ENCODE assay signal across 13 mouse cellular contexts in genomic region chr15:12026932-12027450, GRCm38 (mm10). TPM values are rescaled to one million over a fixed set of nuclear protein-coding genes. Genes with fewer than 3 reads are reported as not detected.
DNase-seq lines count a peak whose midpoint lies in the region.
"Had no signal": no experiment of that assay in that cellular context is flagged by ENCODE, and none has a peak within 500 bp of the region (broad histone marks: within the 10 kb centered on the region; RNA-seq: fewer than 3 reads in every experiment).

No protein-coding gene starts in this region.

- peak; percentile 56 for DNase-seq in heart, adult 11 months
- DNase-seq in heart, postnatal 4 days, result no peak
- DNase-seq in left cerebral cortex, postnatal 14 days (ENCODE audit: low spot score in 2 of 2), result peak; percentile 43 to 45
- DNase-seq in left cerebral cortex, adult 18-20 months (ENCODE audit: low spot score in 2 of 2), result no peak
- peak; percentile 56 for DNase-seq in right cerebral cortex, postnatal 25 days
- no peak for DNase-seq in right cerebral cortex, postnatal 4 days
- DNase-seq: adrenal gland, adult 2 months; adrenal gland, postnatal 25 days; cerebellum, adult 2 months; cerebellum, postnatal 10 days; forebrain, postnatal 0 days; gastrocnemius, postnatal 36 days; heart, postnatal 14 days had no signal

- intact Hi-C loops in left cerebral cortex, postnatal 14 days (cut with DNase I), result no loop called here

RNA-seq across cellular contexts. Expression of gene Sub1, which starts 30.2 kb away (rescaled TPM):
- 100 to 1,000 TPM; 183 to 198 TPM for total RNA-seq in heart, postnatal 4 days (2021)
- 100 to 1,000 TPM; 308 to 316 TPM for total RNA-seq in left cerebral cortex, postnatal 14 days (2021)
- 100 to 1,000 TPM; 299 to 323 TPM for total RNA-seq in left cerebral cortex, adult 18-20 months (2021)

Comparison
In these comparisons a context has a peak if more than half of its experiments do, and no peak if none do; other contexts are left out.
1. DNase-seq: peak in heart, adult 11 months (single experiment), left cerebral cortex, postnatal 14 days (2 of 2) and right cerebral cortex, postnatal 25 days (single experiment); none in heart, postnatal 4 days (single experiment), left cerebral cortex, adult 18-20 months (0 of 2) and right cerebral cortex, postnatal 4 days (single experiment).